Mouse (Mus musculus) stomach, embryonic 15.5 days (tissue): ENCODE measurements at regions not wholly inside any gene's neighbourhood (a gene's known extent, or its start where the extent isn't known, plus 50 kb on each side); places are given as distances from the start of the nearest gene placed in this dataset.

ENCODE experiments used
- ATAC-seq: fragments of 200-750 bp; cut with Nextera tagmentation; 2 replicates; pipeline ENCODE4 v1.8.0; 2017; ENCODE audit warnings: low read depth, moderate number of reproducible peaks, moderate TSS enrichment; ENCODE audit not compliant: insufficient read depth, low FRiP score
- H3K27ac ChIP-seq: fragments of 300-500 bp; sonication (generic); 2 replicates; pipeline ENCODE4 v1.5.1; 2015; ENCODE audit warnings: mild to moderate bottlenecking, inconsistent platforms
- H3K27me3 ChIP-seq: fragments of 300-500 bp; sonication (generic); replicated peaks from 2 replicates; pipeline ENCODE4 v1.6.1; 2015; ENCODE audit warnings: inconsistent platforms
- H3K36me3 ChIP-seq: fragments of 300-500 bp; sonication (generic); 2 replicates; pipeline ENCODE4 v1.6.1; 2015; ENCODE audit warnings: inconsistent platforms
- H3K4me1 ChIP-seq: fragments of 300-500 bp; sonication (generic); 2 replicates; pipeline ENCODE4 v1.6.1; 2015; ENCODE audit warnings: inconsistent platforms
- H3K4me2 ChIP-seq: fragments of 300-500 bp; sonication (generic); 2 replicates; pipeline ENCODE4 v1.6.1; 2015; ENCODE audit warnings: mild to moderate bottlenecking, inconsistent platforms
- H3K4me3 ChIP-seq: fragments of 300-500 bp; sonication (generic); replicated peaks from 2 replicates; pipeline ENCODE4 v1.5.1; 2015; ENCODE audit warnings: inconsistent platforms
- H3K9ac ChIP-seq: fragments of 300-500 bp; sonication (generic); 2 replicates; pipeline ENCODE4 v1.6.1; 2015; ENCODE audit warnings: inconsistent platforms
- H3K9me3 ChIP-seq: fragments of 300-500 bp; sonication (generic); 2 replicates; pipeline ENCODE4 v1.6.1; 2016; ENCODE audit warnings: inconsistent platforms
- WGBS: fragments of 180-500 bp; shearing (Covaris S2); methylation state at CpG from one replicate; pipeline ENCODE4 v1.1.7; 2015; 5-methylcytosine and 5-hydroxymethylcytosine counted together

DNA sequence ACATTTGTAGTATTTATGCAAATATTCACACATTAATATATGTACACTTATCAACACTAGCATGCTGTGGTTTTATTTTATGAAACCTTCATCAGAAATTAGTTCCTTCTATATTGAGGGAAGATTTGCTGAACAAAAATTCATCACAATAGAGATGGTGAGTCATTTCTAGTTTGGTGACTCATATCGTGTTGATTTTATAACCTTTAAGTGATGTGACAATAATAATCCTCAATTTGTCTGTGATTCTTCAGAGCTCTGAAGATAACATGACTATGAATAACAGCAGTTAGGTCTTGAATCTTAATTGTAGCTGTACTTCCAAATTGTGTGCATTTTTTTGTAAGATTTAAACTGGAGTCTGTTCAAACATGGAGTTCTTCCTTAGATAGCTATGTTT lies 168.3 kb upstream of the L3mbtl3 start:
- H3K4me3 ChIP-seq, result no peak overlapping the region
- no peaks in the 10 kb centered on the region for H3K36me3 ChIP-seq
- WGBS, result 85% methylated on average over 1 of the region's 1 CpGs
- no peak for ATAC-seq
- H3K4me1 ChIP-seq, result no peaks in the 10 kb centered on the region
- no peak overlapping the region for H3K27ac ChIP-seq
- H3K27me3 ChIP-seq, result no peaks in the 10 kb centered on the region
- no peak overlapping the region for H3K9ac ChIP-seq
- no peak overlapping the region for H3K4me2 ChIP-seq
- no peaks in the 10 kb centered on the region for H3K9me3 ChIP-seq

DNA sequence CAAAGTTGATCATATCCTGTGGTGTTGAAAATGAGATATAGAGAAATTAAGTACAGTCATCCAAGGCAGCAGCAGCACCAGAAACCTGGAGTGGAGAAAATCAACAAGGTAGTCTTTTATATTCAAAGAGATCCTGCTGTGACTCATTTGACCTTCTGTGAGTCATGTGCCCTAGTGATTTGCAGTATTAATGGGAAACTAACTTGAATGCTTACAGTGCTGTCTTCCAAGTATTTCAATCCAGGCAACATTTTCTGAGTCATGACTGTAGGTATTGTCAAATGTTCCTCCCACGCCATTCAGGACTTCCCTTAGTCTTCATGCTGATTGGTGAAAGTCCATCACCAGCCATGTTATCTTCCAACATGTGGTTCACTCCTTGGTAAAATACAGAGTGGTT lies 169.0 kb upstream of the L3mbtl3 start:
- no peak overlapping the region for H3K4me2 ChIP-seq
- no peak for ATAC-seq
- no peaks in the 10 kb centered on the region for H3K36me3 ChIP-seq
- no peaks in the 10 kb centered on the region for H3K9me3 ChIP-seq
- H3K9ac ChIP-seq, result no peak overlapping the region
- H3K27ac ChIP-seq, result no peak overlapping the region
- WGBS, result 66% methylated on average over 1 of the region's 1 CpGs
- H3K4me1 ChIP-seq, result no peaks in the 10 kb centered on the region
- no peaks in the 10 kb centered on the region for H3K27me3 ChIP-seq
- H3K4me3 ChIP-seq, result no peak overlapping the region

- Histone ChIP-seq H3K4me2 (no peak overlapping the region), H3K9ac (no peak overlapping the region), H3K36me3 (no peaks in the 10 kb centered on the region), H3K9me3 (no peaks in the 10 kb centered on the region), H3K4me1 (no peaks in the 10 kb centered on the region), H3K4me3 (no peak overlapping the region), H3K27me3 (no peaks in the 10 kb centered on the region), H3K27ac (no peak overlapping the region)
- WGBS, result 91% methylated on average over 8 of the region's 8 CpGs
- ATAC-seq, result no peak
Observed at GRCm38 (mm10) chr10:26556246-26556645, 180.5 kb upstream of the L3mbtl3 start.

DNA sequence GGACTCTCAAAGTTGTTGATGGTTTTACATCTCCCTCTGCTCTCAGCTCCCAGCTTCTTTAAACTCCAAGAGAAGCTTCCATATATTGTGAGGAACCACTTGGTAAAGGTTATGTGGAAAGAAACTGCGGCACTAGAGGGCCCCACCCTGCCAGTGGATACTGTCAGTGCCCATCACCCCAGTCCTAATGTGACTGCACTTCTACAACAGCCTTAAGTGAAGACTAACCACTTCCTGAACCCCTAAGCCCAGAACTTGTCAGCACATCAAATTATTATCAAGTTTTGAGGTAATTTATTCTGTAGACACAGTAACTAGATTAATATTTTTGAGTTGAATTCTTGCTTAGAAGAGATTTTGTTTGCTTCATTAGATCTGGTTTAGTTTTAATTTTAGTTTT lies 182.3 kb upstream of the L3mbtl3 start:
- no peak for ATAC-seq
- Histone ChIP-seq H3K9me3 (no peaks in the 10 kb centered on the region), H3K9ac (no peak overlapping the region), H3K36me3 (no peaks in the 10 kb centered on the region), H3K4me2 (no peak overlapping the region), H3K27me3 (no peaks in the 10 kb centered on the region), H3K27ac (no peak overlapping the region), H3K4me1 (no peaks in the 10 kb centered on the region), H3K4me3 (no peak overlapping the region)
- WGBS, result 59% methylated on average over 1 of the region's 1 CpGs

DNA sequence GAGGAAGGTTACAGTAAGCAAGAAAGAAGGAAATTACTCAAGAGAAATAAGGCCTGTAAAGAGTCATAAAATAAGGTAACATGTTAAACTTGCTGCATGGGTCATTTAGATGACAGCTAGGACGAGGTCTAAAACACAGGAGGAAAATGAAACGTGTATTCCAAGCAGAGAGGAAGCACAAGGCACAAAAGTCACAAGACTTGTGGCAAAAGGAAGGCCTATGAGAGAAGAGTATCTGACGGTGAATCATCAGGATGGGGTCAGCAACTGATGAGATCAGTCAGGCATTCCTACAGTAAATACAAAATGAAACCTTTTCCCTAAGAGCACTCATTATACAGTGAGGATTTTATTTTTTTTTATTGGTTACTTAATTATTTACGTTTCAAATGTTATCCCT lies 183.6 kb upstream of the L3mbtl3 start:
- H3K4me2 ChIP-seq, result no peak overlapping the region
- H3K9ac ChIP-seq, result no peak overlapping the region
- ATAC-seq, result no peak
- no peak overlapping the region for H3K27ac ChIP-seq
- no peak overlapping the region for H3K4me3 ChIP-seq
- no peaks in the 10 kb centered on the region for H3K27me3 ChIP-seq
- no peaks in the 10 kb centered on the region for H3K9me3 ChIP-seq
- 67% methylated on average over 4 of the region's 4 CpGs for WGBS
- no peaks in the 10 kb centered on the region for H3K36me3 ChIP-seq
- no peaks in the 10 kb centered on the region for H3K4me1 ChIP-seq

DNA sequence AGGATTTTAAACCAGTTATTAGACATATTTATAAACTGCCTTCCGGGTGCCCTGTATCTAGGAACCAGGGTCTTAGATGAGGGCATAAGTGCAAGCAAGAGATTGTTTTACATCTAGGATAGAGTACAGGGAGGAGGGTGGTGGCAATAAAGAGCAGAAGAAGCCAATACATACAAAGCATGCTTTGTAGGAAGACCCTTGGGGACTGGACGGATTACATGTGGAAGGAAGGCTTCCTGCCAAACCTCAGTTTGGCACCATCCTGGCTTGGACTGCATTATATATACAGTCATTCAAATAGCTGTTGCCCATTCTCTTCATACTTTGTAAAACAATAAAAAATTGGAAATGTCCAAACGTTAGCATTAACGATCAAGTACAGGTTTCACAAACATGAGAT lies 184.7 kb upstream of the L3mbtl3 start:
- H3K9me3 ChIP-seq, result no peaks in the 10 kb centered on the region
- no peaks in the 10 kb centered on the region for H3K4me1 ChIP-seq
- H3K36me3 ChIP-seq, result no peaks in the 10 kb centered on the region
- H3K4me3 ChIP-seq, result no peak overlapping the region
- no peak for ATAC-seq
- no peak overlapping the region for H3K4me2 ChIP-seq
- H3K27ac ChIP-seq, result no peak overlapping the region
- H3K27me3 ChIP-seq, result no peaks in the 10 kb centered on the region
- WGBS, result 77% methylated on average over 4 of the region's 4 CpGs
- no peak overlapping the region for H3K9ac ChIP-seq

- Histone ChIP-seq H3K9ac (no peak overlapping the region), H3K4me2 (peak overlapping the region; percentile 29), H3K36me3 (no peaks in the 10 kb centered on the region), H3K27me3 (no peaks in the 10 kb centered on the region), H3K27ac (no peak overlapping the region), H3K4me3 (no peak overlapping the region), H3K9me3 (no peaks in the 10 kb centered on the region), H3K4me1 (no peaks in the 10 kb centered on the region)
- ATAC-seq, result no peak; the same call in 1 of the 2 replicates
- WGBS, result 24% methylated on average over 11 of the region's 11 CpGs
Observed at GRCm38 (mm10) chr10:26564462-26564861, 188.7 kb upstream of the L3mbtl3 start.

DNA sequence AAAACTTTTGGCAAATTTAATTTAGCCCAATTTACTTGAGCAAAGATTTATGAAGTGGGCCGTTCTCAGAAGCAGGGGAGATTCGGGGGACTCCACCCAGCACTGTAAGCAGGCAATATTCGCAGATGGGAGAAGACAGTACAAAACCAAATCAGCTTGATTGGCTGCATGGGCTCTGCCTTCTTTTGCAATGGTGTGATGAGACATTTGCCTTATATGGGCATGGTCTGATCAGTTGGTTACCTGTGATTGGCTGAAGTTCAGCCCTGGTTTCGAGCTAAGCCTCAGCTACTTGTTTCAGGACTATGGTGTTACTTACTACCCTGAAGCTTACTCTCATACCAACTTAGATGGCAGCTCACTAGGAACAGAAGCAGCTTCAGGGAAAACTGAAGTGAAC lies 185.6 kb upstream of the Arhgap18 start:
- WGBS, result 71% methylated on average over 4 of the region's 4 CpGs
- Histone ChIP-seq H3K9ac (no peak overlapping the region), H3K9me3 (no peaks in the 10 kb centered on the region), H3K4me1 (no peaks in the 10 kb centered on the region), H3K4me3 (no peak overlapping the region), H3K36me3 (no peaks in the 10 kb centered on the region), H3K27me3 (no peaks in the 10 kb centered on the region), H3K27ac (no peak overlapping the region), H3K4me2 (no peak overlapping the region)
- ATAC-seq, result no peak

DNA sequence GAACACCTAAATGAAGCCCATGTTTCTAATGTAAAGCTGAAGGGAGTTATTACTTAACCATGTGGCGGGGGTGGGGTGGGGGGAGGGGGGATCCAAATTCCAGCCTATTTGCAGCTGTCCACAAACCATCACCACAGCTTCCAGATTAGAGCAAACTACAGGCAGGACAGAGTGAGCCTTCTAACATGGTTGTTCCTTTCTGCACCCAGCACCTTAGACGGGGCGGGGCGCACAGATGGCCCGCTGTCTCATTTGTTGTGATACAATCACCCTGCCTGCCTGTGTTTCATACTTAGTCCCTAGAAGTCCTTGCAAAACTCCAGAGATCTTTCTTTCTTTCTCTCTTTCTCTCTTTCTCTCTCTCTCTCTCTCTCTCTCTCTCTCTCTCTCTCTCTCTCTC lies 182.8 kb upstream of the Arhgap18 start:
- Histone ChIP-seq H3K4me1 (no peaks in the 10 kb centered on the region), H3K36me3 (no peaks in the 10 kb centered on the region), H3K4me2 (no peak overlapping the region), H3K27ac (no peak overlapping the region), H3K4me3 (no peak overlapping the region), H3K9ac (no peak overlapping the region), H3K27me3 (no peaks in the 10 kb centered on the region), H3K9me3 (no peaks in the 10 kb centered on the region)
- WGBS, result 81% methylated on average over 5 of the region's 5 CpGs
- no peak for ATAC-seq

- no peak for ATAC-seq
- Histone ChIP-seq H3K9ac (no peak overlapping the region), H3K4me2 (no peak overlapping the region), H3K4me3 (no peak overlapping the region), H3K36me3 (no peaks in the 10 kb centered on the region), H3K27me3 (no peaks in the 10 kb centered on the region), H3K27ac (no peak overlapping the region), H3K4me1 (no peaks in the 10 kb centered on the region), H3K9me3 (no peaks in the 10 kb centered on the region)
- 73% methylated on average over 1 of the region's 1 CpGs for WGBS
Observed at GRCm38 (mm10) chr10:26571377-26571776, 181.8 kb upstream of the Arhgap18 start.

GRCm38 (mm10) chr10:26576153-26576552 lies 177.1 kb upstream of the Arhgap18 start:
- H3K9me3 ChIP-seq, result no peaks in the 10 kb centered on the region
- ATAC-seq, result no peak
- H3K27me3 ChIP-seq, result no peaks in the 10 kb centered on the region
- WGBS, result 68% methylated on average over 3 of the region's 3 CpGs
- H3K9ac ChIP-seq, result no peak overlapping the region
- H3K4me3 ChIP-seq, result no peak overlapping the region
- no peak overlapping the region for H3K4me2 ChIP-seq
- H3K4me1 ChIP-seq, result no peaks in the 10 kb centered on the region
- H3K27ac ChIP-seq, result no peak overlapping the region
- H3K36me3 ChIP-seq, result no peaks in the 10 kb centered on the region

DNA sequence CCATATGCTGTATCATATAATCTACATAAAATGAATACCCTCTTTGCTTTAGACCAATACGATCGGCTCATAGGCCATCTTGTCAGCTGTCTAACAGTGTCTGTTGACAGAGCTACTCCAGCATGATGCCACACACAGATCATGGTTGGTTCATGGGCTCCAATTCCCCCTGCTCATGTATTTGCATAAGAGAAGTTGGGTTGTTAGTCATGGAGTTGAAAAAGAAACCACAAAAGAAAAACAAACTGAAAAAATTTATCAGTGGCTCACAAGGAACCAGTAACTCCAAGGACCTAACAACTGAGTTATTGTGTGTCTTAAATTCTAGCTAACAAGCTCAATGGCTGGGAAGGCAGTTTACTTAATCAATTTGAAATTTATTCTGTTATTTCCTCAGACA lies 176.1 kb upstream of the Arhgap18 start:
- 85% methylated on average over 2 of the region's 2 CpGs for WGBS
- Histone ChIP-seq H3K9me3 (no peaks in the 10 kb centered on the region), H3K27me3 (no peaks in the 10 kb centered on the region)

DNA sequence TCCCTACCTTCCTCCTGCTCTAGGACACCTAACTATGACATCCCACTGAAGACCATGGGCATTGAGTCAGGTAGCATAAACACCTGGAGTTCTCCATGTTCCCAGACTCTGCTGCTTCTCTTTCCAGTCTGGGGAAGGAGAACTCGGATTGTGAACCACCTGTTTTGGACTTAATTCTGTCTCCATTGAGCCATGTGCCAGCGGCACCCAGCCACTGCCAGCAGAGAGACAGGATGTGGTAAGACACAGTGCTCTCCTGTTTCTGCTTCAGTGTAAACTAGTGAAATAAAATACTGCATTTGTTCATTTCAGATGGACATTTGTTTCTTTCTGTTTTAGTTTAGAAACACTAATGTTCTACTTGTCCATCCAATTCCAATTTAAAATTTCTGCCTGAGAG lies 168.1 kb upstream of the Arhgap18 start:
- no peak for ATAC-seq
- no peaks in the 10 kb centered on the region for H3K4me1 ChIP-seq
- no peak overlapping the region for H3K9ac ChIP-seq
- H3K4me2 ChIP-seq, result no peak overlapping the region
- no peaks in the 10 kb centered on the region for H3K9me3 ChIP-seq
- H3K27ac ChIP-seq, result no peak overlapping the region
- WGBS, result 73% methylated on average over 2 of the region's 2 CpGs
- H3K27me3 ChIP-seq, result no peaks in the 10 kb centered on the region
- H3K4me3 ChIP-seq, result no peak overlapping the region
- H3K36me3 ChIP-seq, result no peaks in the 10 kb centered on the region

More for the DNA sequence above, 176.1 kb upstream of the Arhgap18 start:
- no peak overlapping the region for H3K4me2 ChIP-seq
- ATAC-seq, result no peak
- no peak overlapping the region for H3K27ac ChIP-seq
- H3K4me1 ChIP-seq, result no peaks in the 10 kb centered on the region
- no peak overlapping the region for H3K9ac ChIP-seq
- no peaks in the 10 kb centered on the region for H3K36me3 ChIP-seq
- H3K4me3 ChIP-seq, result no peak overlapping the region
